Mouse (Mus musculus): Measurements from ENCODE around the gene Gm5891. TPM values are rescaled to one million over a fixed set of nuclear protein-coding genes. Genes with fewer than 3 reads are reported as not detected.

Gene Gm5891
- not detected in 2 replicates for polyA plus RNA-seq (2012; ENCODE audit: low replicate concordance)

GRCm38 (mm10) chr7:21921191-21921590, at the start of gene Gm5891:
Gm5891 (minus strand) TSS chr7:21921291.

Other genes with a start within 250 kb of the Gm5891 start
- not detected in 2 replicates for gene Gm4175, start 159.8 kb downstream of the Gm5891 start, polyA plus RNA-seq (2012; ENCODE audit: low replicate concordance)
- not detected in 2 replicates for gene Gm4177, start 124.6 kb downstream of the Gm5891 start, polyA plus RNA-seq (2012; ENCODE audit: low replicate concordance)
- not detected in 2 replicates for gene Vmn1r135, start 88.9 kb downstream of the Gm5891 start, polyA plus RNA-seq (2012; ENCODE audit: low replicate concordance)
- gene Gm5725, start 77.0 kb downstream of the Gm5891 start, polyA plus RNA-seq (2012; ENCODE audit: low replicate concordance), result not detected in 2 replicates
- gene Vmn1r137, start 73.3 kb upstream of the Gm5891 start, polyA plus RNA-seq (2012; ENCODE audit: low replicate concordance), result not detected in 2 replicates
- not detected in 2 replicates for gene Vmn1r138, start 107.6 kb upstream of the Gm5891 start, polyA plus RNA-seq (2012; ENCODE audit: low replicate concordance)
- not detected in 2 replicates for gene Gm6176, start 135.0 kb upstream of the Gm5891 start, polyA plus RNA-seq (2012; ENCODE audit: low replicate concordance)
- not detected in 2 replicates for gene Vmn1r139, start 147.8 kb upstream of the Gm5891 start, polyA plus RNA-seq (2012; ENCODE audit: low replicate concordance)
- not detected in 2 replicates for gene Gm16451, start 197.0 kb upstream of the Gm5891 start, polyA plus RNA-seq (2012; ENCODE audit: low replicate concordance)
- gene Gm10666, start 213.4 kb upstream of the Gm5891 start, polyA plus RNA-seq (2012; ENCODE audit: low replicate concordance), result not detected in 2 replicates
- not detected in 2 replicates for gene Vmn1r142, start 242.7 kb upstream of the Gm5891 start, polyA plus RNA-seq (2012; ENCODE audit: low replicate concordance)

Data from leukemia stem cell, adult 10-12 weeks (primary cell).